Mouse (Mus musculus) lung, embryonic 16.5 days (tissue): Measurements from ENCODE around the gene Gm4871. TPM values are rescaled to one million over a fixed set of nuclear protein-coding genes. Genes with fewer than 3 reads are reported as not detected.

Source experiments
- ATAC-seq: fragments of 200-750 bp; cut with Nextera tagmentation; 2 replicates; pipeline ENCODE4 v1.8.0; 2017; ENCODE audit warnings: low read depth, mild to moderate bottlenecking, moderate library complexity
- H3K27ac ChIP-seq: fragments of 300-500 bp; sonication (generic); 2 replicates; pipeline ENCODE4 v1.5.1; 2014; ENCODE audit warnings: mild to moderate bottlenecking, control low read depth, low read length
- H3K27me3 ChIP-seq: fragments of 300-500 bp; sonication (generic); 2 replicates; pipeline ENCODE4 v1.6.1; 2014; ENCODE audit warnings: low read depth, low read length, mixed read lengths; ENCODE audit not compliant: control insufficient read depth, insufficient read depth
- H3K36me3 ChIP-seq: fragments of 300-500 bp; sonication (generic); 2 replicates; pipeline ENCODE4 v1.6.1; 2014; ENCODE audit warnings: low read length; ENCODE audit not compliant: control insufficient read depth, insufficient read depth
- H3K4me1 ChIP-seq: fragments of 300-500 bp; sonication (generic); replicated peaks from 2 replicates; pipeline ENCODE4 v1.6.1; 2014; ENCODE audit warnings: low read length, mixed read lengths; ENCODE audit not compliant: control insufficient read depth, insufficient read depth
- H3K4me2 ChIP-seq: fragments of 300-500 bp; sonication (generic); 2 replicates; pipeline ENCODE4 v1.6.1; 2014; ENCODE audit warnings: low read depth, low read length, control low read depth
- H3K4me3 ChIP-seq: fragments of 300-500 bp; sonication (generic); 2 replicates; pipeline ENCODE4 v1.5.1; 2014; ENCODE audit warnings: mild to moderate bottlenecking, low read length, control low read depth
- H3K9ac ChIP-seq: fragments of 300-500 bp; sonication (generic); 2 replicates; pipeline ENCODE4 v1.6.1; 2014; ENCODE audit warnings: low read length, control low read depth
- H3K9me3 ChIP-seq: fragments of 300-500 bp; sonication (generic); 2 replicates; pipeline ENCODE4 v1.6.1; 2016; ENCODE audit warnings: low read length; ENCODE audit not compliant: control insufficient read depth
- WGBS: fragments of 180-500 bp; shearing (Covaris S2); extraction: QIAGEN DNeasy Blood & Tissue Kit; methylation state at CpG from one replicate; pipeline ENCODE4 v1.1.7; 2014; 5-methylcytosine and 5-hydroxymethylcytosine counted together
- polyA plus RNA-seq: library from polyadenylated mRNA; unstranded; fragments of >200 nt; fragmentation: Nextera tagmentation; extraction: Ambion mirVana; gene quantifications from 2 replicates; pipeline ENCODE4 v1.2.1, GENCODE M21; 2015

Gene Gm4871
- polyA plus RNA-seq, 1 experiment from 2014 or later: not detected

DNA sequence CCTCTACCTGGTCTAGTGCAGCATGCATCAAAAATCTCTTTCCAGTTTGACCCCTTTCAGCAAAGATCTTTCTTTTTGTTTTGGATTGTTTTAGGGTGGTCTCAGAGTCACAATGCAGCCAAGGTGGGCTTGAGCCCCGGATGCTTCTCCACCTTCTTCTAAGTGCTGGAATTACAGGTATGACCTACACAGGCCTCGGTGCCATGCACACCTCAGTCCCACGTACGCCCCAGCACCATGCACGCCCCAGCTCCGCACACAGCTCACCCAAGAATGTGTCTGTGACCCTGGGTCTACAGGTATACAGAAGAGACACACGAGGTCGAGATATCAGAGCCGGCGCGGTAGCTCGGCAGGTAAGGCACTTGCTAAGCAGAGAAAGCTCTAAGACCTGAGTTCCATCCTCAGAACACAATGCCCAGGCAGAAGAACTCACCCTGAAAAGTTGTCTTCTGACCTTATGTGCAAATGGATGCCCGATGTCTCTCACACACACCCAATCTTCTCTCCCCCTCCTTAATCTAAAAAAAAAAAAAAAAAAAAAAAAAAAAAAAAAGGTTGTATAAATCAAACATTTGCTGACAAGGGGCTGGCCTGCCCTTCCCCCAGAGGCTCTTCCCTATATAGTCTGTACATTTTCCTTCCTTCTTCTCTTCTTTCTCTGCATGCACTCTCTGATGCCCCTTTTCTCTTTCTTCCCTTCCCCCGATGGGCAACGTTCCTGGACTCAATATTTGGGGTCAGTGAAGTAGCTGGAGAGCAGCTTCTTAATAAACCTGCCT lies 23.5 kb downstream of the Gm4871 start:
- 81% methylated on average over 15 of the region's 15 CpGs for WGBS
- no peaks in the 10 kb centered on the region for H3K4me1 ChIP-seq
- H3K27ac ChIP-seq: no peak overlapping the region
- H3K9me3 ChIP-seq: no peaks in the 10 kb centered on the region
- no peak for ATAC-seq
- no peaks in the 10 kb centered on the region for H3K36me3 ChIP-seq
- no peaks in the 10 kb centered on the region for H3K27me3 ChIP-seq
- no peak overlapping the region for H3K4me2 ChIP-seq
- H3K9ac ChIP-seq: no peak overlapping the region
- H3K4me3 ChIP-seq: no peak overlapping the region

DNA sequence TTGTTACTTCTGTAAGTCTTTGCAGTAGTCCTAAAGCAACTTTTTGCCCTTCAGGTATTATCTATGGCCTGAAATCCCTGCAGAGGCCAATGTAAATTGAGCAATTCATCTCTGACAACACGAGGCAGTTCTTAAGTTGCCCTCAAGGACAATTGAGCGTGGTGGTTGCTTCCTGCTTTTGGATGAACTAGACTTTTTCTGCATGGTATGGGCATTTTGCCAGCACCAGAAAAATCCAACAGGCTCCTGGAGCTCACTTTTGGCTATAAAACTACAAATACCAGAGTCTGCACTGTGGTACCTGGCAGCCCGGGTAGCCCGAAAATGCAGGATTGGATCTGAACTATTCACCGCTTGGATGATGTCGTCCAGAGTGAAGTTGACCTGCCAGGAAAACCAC lies 27.0 kb downstream of the Gm4871 start:
- H3K36me3 ChIP-seq: no peaks in the 10 kb centered on the region
- H3K4me2 ChIP-seq: no peak overlapping the region
- H3K27me3 ChIP-seq: no peaks in the 10 kb centered on the region
- no peaks in the 10 kb centered on the region for H3K9me3 ChIP-seq
- H3K4me3 ChIP-seq: no peak overlapping the region
- H3K27ac ChIP-seq: no peak overlapping the region
- no peaks in the 10 kb centered on the region for H3K4me1 ChIP-seq
- WGBS: 67% methylated on average over 6 of the region's 6 CpGs
- H3K9ac ChIP-seq: no peak overlapping the region
- no peak for ATAC-seq

DNA sequence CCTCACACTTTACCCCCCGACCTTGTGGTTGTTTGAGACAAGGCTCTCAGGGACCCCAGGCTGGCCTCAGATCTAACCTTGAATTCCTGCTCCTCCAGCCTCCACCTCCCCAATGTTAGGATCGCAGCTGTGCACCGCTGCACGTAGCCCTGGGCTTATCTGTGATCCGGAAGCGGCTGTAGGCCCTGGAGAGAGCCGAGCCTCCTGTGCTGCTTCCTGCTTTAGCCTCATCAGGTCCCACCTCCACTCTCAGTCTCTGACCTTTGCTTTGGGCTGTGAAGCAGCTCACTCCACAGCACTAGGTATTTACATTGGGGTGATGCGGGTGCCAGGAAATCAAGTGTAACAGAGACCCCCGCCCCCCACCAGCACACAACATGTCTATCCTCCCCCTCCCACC lies 28.1 kb downstream of the Gm4871 start:
- H3K27me3 ChIP-seq: no peaks in the 10 kb centered on the region
- no peaks in the 10 kb centered on the region for H3K9me3 ChIP-seq
- no peak overlapping the region for H3K9ac ChIP-seq
- 39% methylated on average over 9 of the region's 9 CpGs for WGBS
- no peaks in the 10 kb centered on the region for H3K4me1 ChIP-seq
- H3K36me3 ChIP-seq: no peaks in the 10 kb centered on the region
- no peak overlapping the region for H3K4me2 ChIP-seq
- no peak overlapping the region for H3K27ac ChIP-seq
- no peak overlapping the region for H3K4me3 ChIP-seq
- no peak for ATAC-seq

DNA sequence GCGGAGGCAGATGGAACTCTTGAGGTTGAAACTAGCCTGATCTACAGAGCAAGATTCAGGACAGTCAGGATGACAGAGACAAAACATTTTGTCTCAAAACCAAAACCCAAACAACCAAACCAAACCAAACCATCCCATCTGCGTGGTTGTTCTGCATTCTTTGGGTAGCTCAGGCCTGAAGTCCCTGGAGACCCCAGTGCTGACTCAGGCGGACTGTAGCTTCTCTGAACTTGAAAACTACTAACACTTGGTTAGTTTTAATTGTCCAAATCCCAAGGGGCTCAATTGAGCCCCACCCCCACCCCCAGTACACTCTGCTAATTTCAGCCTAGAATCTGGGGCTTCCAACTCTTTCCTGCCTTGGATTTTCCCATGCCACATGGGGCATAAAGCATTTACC lies 29.2 kb downstream of the Gm4871 start:
- no peaks in the 10 kb centered on the region for H3K9me3 ChIP-seq
- H3K4me1 ChIP-seq: no peaks in the 10 kb centered on the region
- H3K9ac ChIP-seq: no peak overlapping the region
- H3K4me3 ChIP-seq: no peak overlapping the region
- no peak for ATAC-seq
- no peaks in the 10 kb centered on the region for H3K27me3 ChIP-seq
- 93% methylated on average over 3 of the region's 3 CpGs for WGBS
- H3K27ac ChIP-seq: no peak overlapping the region
- no peak overlapping the region for H3K4me2 ChIP-seq
- no peaks in the 10 kb centered on the region for H3K36me3 ChIP-seq

DNA sequence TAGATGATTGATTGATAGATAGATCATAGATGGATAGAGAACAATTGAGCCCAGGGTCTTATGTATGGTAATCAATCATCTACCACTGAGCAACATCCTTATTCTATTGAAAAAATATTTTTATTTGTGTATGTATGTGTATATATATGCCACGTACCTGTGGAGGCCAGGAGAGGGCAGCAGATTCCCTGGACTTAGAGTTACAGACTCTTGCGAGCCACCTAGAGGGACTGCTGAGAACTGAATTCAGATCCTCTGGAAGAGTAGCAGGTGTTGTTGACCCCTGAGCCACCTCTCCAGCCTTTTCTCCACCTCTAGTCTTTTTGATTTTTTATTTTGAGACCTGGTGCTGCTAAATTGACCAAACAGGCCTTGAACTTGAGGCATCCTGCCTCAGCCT lies 34.1 kb downstream of the Gm4871 start:
- H3K9me3 ChIP-seq: no peaks in the 10 kb centered on the region
- H3K27me3 ChIP-seq: no peaks in the 10 kb centered on the region
- no peak for ATAC-seq
- WGBS: 40% methylated on average over 2 of the region's 2 CpGs
- H3K4me3 ChIP-seq: no peak overlapping the region
- H3K27ac ChIP-seq: no peak overlapping the region
- H3K9ac ChIP-seq: no peak overlapping the region
- H3K36me3 ChIP-seq: no peaks in the 10 kb centered on the region
- H3K4me2 ChIP-seq: no peak overlapping the region
- no peaks in the 10 kb centered on the region for H3K4me1 ChIP-seq

DNA sequence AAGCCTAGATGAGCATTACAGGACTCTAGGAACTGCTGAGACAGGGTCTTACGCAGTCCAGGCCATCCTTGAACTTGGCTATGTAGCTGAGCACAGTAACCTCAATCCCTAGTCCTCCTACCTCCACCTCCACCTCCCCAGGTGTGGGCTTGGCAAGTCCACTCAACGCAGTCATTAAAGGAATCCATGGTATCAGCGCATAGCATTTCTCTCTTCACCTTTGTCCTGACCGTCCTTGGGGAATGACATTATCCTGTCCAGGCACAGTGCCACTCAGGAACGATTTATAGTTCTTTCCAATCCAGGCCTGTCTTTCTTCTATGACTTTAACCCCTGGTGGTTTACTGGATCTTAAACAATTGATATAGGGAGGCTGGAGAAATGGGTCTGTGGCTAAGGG lies 42.1 kb downstream of the Gm4871 start:
- ATAC-seq: no peak
- Histone ChIP-seq H3K9me3 (no peaks in the 10 kb centered on the region), H3K4me3 (no peak overlapping the region), H3K4me2 (no peak overlapping the region), H3K27ac (no peak overlapping the region), H3K9ac (no peak overlapping the region), H3K27me3 (no peaks in the 10 kb centered on the region), H3K4me1 (no peaks in the 10 kb centered on the region), H3K36me3 (no peaks in the 10 kb centered on the region)
- 71% methylated on average over 5 of the region's 5 CpGs for WGBS

DNA sequence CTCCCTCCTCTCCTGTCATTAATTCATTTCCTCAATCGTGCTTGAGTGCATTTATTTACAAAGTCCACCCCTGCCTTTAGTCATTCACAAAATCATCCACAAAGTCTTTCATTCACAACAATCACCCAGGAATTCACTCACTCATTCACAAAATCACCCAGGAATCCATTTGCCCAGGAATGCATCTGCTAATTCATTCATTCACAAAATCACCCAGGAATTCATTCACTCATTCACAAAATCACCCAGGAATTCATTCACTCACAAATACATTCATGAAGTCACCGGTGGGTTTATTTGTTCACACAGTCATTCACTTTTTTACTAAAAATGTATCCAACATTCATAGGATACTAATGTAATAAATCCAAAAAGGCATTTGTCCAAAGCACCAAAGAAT lies 42.5 kb downstream of the Gm4871 start:
- ATAC-seq: no peak
- Histone ChIP-seq H3K4me1 (no peaks in the 10 kb centered on the region), H3K36me3 (no peaks in the 10 kb centered on the region), H3K27ac (no peak overlapping the region), H3K4me2 (no peak overlapping the region), H3K9ac (no peak overlapping the region), H3K27me3 (no peaks in the 10 kb centered on the region), H3K9me3 (no peaks in the 10 kb centered on the region), H3K4me3 (no peak overlapping the region)
- WGBS: 63% methylated on average over 2 of the region's 2 CpGs

DNA sequence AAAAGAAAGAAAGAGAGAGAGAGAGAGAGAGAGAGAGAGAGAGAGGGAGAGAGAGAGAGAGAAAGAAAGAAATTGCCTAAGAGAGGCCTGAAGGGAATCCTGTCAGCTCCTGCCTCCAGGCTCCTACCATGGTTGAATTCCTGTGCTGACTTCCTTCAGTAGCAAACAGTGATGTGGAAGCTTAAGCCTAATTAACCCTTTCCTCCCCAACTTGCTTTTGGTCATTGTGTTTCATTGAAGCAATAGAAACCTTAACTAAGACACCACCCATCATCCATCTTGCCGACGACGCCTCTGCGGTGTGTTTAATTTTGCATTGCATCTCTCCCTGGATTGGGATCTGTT lies 43.5 kb downstream of the Gm4871 start:
- 0 out of 2 replicates have a peak, but pooled peaks have one; percentile 17 for ATAC-seq
- Histone ChIP-seq H3K27me3 (no peaks in the 10 kb centered on the region), H3K4me3 (no peak overlapping the region), H3K9me3 (peaks cover 4% of the 10 kb centered on the region), H3K36me3 (no peaks in the 10 kb centered on the region), H3K4me2 (no peak overlapping the region), H3K27ac (no peak overlapping the region), H3K9ac (no peak overlapping the region), H3K4me1 (no peaks in the 10 kb centered on the region)
- WGBS: 81% methylated on average over 4 of the region's 4 CpGs

DNA sequence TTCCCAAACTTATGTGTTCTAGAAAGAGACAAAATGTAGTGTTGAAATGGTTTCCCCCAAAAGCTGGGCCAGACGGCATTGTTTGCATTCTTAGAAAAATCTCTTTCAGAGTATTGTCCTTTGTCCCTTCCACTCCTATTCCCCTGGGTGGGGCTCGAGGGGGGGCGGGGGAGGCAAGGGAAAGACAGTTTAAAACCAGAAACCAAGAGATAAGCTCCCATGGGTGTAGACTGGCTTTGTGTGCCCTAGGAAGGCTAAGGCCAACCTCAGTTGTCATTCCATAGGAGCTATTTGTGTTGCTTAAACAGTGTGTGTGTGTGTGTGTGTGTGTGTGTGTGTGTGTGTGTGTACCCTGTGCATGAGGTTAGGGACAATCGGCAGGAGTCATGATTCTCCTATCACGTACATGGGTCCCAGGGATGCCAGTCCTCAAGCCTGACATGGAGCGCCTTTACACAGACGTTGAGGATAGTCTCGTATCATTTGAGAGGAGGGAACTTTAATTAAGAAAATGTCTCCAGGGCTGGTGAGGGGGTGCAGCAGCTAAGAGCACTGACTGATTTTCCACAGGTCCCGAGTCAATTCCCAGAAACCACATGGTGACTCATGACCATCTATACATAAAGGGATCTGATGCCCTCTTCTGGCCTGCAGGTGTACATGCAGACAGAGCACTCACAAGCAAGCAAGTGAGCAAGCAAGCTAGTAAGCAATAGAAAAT lies 44.1 kb downstream of the Gm4871 start:
- Histone ChIP-seq H3K4me2 (no peak overlapping the region), H3K9ac (no peak overlapping the region), H3K4me1 (no peaks in the 10 kb centered on the region), H3K27ac (no peak overlapping the region), H3K27me3 (no peaks in the 10 kb centered on the region), H3K36me3 (no peaks in the 10 kb centered on the region), H3K4me3 (no peak overlapping the region), H3K9me3 (peaks cover 5% of the 10 kb centered on the region)
- peak; percentile 72; the same call in 1 of the 2 replicates for ATAC-seq
- WGBS: 40% methylated on average over 9 of the region's 9 CpGs
